Mouse (Mus musculus) myocyte (in vitro differentiated cells): ENCODE results near the gene Tars.

ENCODE experiments used
- MYOG ChIP-seq, 3 experiments: IDR thresholded peaks; one replicate each; pipeline ENCODE4 v1.6.1; 2011; ENCODE audit warnings: control low read depth in 2 of 3, low read depth in 2 of 3, mild to moderate bottlenecking in 2 of 3; ENCODE audit not compliant: insufficient read length in 2 of 3, control insufficient read depth in 1 of 3, insufficient read depth in 1 of 3
- POLR2A ChIP-seq: IDR thresholded peaks from one replicate; pipeline ENCODE4 v1.6.1; 2011; ENCODE audit warnings: low read depth, mild to moderate bottlenecking, control low read depth, moderate library complexity; ENCODE audit not compliant: insufficient read length

DNA sequence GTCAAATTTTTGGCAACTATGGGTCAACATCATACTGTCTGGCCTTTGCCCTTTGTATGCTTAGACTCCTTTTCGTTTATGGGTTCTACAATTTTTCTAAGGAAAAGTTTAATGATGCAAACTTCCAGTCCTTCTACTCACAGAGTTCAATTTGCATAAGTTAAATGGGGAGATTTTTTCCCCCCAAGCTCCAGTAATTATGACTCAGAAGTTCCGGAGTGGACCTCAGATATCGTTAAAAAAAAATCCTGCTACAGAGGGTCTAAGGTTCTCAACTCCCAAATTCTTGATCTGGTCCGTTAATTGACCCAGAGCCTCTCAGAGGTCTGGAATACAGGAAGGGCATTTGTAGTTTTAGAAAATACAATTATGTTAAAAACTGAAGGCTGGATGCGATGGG, 37.6 kb downstream of the Tars start:
- TF ChIP-seq MYOG (IDR thresholded peaks at IDR 0.05; ENCODE audit: control insufficient read depth in 1 of 3, insufficient read depth in 1 of 3, insufficient read length in 2 of 3, low read depth in 2 of 3), result no peak
- TF ChIP-seq POLR2A, result no peak
